Mouse (Mus musculus): ENCODE data around the gene Abcg1.

Abcg1 gene

GRCm38 (mm10) chr17:31057151-31057890 lies at the start of gene Abcg1:
TSS of gene Abcg1 (plus strand) at chr17:31057675.
- peak in 1 of 2 experiments; percentile 30 for DNase-seq (ENCODE audit: low spot score in 2 of 2)

- no peak for DNase-seq (ENCODE audit: low spot score in 2 of 2)
These were observed 49.1 kb upstream of the Abcg1 start for GRCm38 (mm10) chr17:31008416-31008815.

- DNase-seq (ENCODE audit: low spot score in 2 of 2), result peak; percentile 10 to 11
These were observed 45.7 kb upstream of the Abcg1 start for GRCm38 (mm10) chr17:31011551-31012394.

GRCm38 (mm10) chr17:31018267-31018666 lies 39.2 kb upstream of the Abcg1 start:
- peak; percentile 28 to 38 for DNase-seq (ENCODE audit: low spot score in 2 of 2)

GRCm38 (mm10) chr17:31019505-31019904 lies 38.0 kb upstream of the Abcg1 start:
- DNase-seq (ENCODE audit: low spot score in 2 of 2), result peak; percentile 46 to 57

- no peak for DNase-seq (ENCODE audit: low spot score in 2 of 2)
These were observed 37.4 kb upstream of the Abcg1 start for GRCm38 (mm10) chr17:31020078-31020477.

- no peak for DNase-seq (ENCODE audit: low spot score in 2 of 2)
These were observed 36.2 kb upstream of the Abcg1 start for GRCm38 (mm10) chr17:31021276-31021675.

GRCm38 (mm10) chr17:31024125-31024781 lies 33.2 kb upstream of the Abcg1 start:
- DNase-seq (ENCODE audit: low spot score in 2 of 2), result peak in 1 of 2 experiments; percentile 16

- peak in 1 of 2 experiments; percentile 15 for DNase-seq (ENCODE audit: low spot score in 2 of 2)
These were observed 32.7 kb upstream of the Abcg1 start for GRCm38 (mm10) chr17:31024782-31025125.

- no peak for DNase-seq (ENCODE audit: low spot score in 2 of 2)
These were observed 30.5 kb upstream of the Abcg1 start for GRCm38 (mm10) chr17:31026986-31027385.

GRCm38 (mm10) chr17:31027723-31028122 lies 29.8 kb upstream of the Abcg1 start:
- DNase-seq (ENCODE audit: low spot score in 2 of 2), result no peak

- DNase-seq (ENCODE audit: low spot score in 2 of 2), result no peak
These were observed 28.6 kb upstream of the Abcg1 start for GRCm38 (mm10) chr17:31028821-31029370.

- no peak for DNase-seq (ENCODE audit: low spot score in 2 of 2)
These were observed 28.1 kb upstream of the Abcg1 start for GRCm38 (mm10) chr17:31029407-31029806.

GRCm38 (mm10) chr17:31032341-31032740 lies 25.1 kb upstream of the Abcg1 start:
- DNase-seq (ENCODE audit: low spot score in 2 of 2), result no peak

GRCm38 (mm10) chr17:31033251-31033650 lies 24.2 kb upstream of the Abcg1 start:
- no peak for DNase-seq (ENCODE audit: low spot score in 2 of 2)

GRCm38 (mm10) chr17:31034165-31034564 lies 23.3 kb upstream of the Abcg1 start:
- no peak for DNase-seq (ENCODE audit: low spot score in 2 of 2)

GRCm38 (mm10) chr17:31034674-31035356 lies 22.7 kb upstream of the Abcg1 start:
- no peak for DNase-seq (ENCODE audit: low spot score in 2 of 2)

GRCm38 (mm10) chr17:31036168-31036876 lies 21.2 kb upstream of the Abcg1 start:
- no peak for DNase-seq (ENCODE audit: low spot score in 2 of 2)

- DNase-seq (ENCODE audit: low spot score in 2 of 2), result no peak
These were observed 20.1 kb upstream of the Abcg1 start for GRCm38 (mm10) chr17:31037331-31037730.

GRCm38 (mm10) chr17:31038381-31038780 lies 19.1 kb upstream of the Abcg1 start:
- DNase-seq (ENCODE audit: low spot score in 2 of 2), result peak in 1 of 2 experiments; percentile 69

GRCm38 (mm10) chr17:31039626-31040025 lies 17.8 kb upstream of the Abcg1 start:
- peak in 1 of 2 experiments; percentile 41 for DNase-seq (ENCODE audit: low spot score in 2 of 2)
